Mouse (Mus musculus): ENCODE measurements around the gene Ppp1r14d.

- TF ChIP-seq GATA1 (IDR thresholded peaks at IDR 0.05; ENCODE audit: borderline replicate concordance, low read length) (no peak), FLI1 (IDR thresholded peaks at IDR 0.05; ENCODE audit: low read length) (no peak)
Measured at GRCm38 (mm10) chr2:119270286-119270642, 40.6 kb upstream of the Ppp1r14d start.

Measured in megakaryocyte, embryonic 14.5 days (primary cell).